Mouse (Mus musculus) kidney, embryonic 14.5 days (tissue): Measurements from ENCODE around the gene Plcd4. TPM values are rescaled to one million over a fixed set of nuclear protein-coding genes. Genes with fewer than 3 reads are reported as not detected.

Experiments used
- ATAC-seq: fragments of 200-750 bp; cut with Nextera tagmentation; 2 replicates; pipeline ENCODE4 v1.8.0; 2017; ENCODE audit warnings: moderate number of reproducible peaks, mild to moderate bottlenecking, moderate TSS enrichment, moderate library complexity; ENCODE audit not compliant: low FRiP score, low TSS enrichment
- H3K27ac ChIP-seq: fragments of 300-500 bp; sonication (generic); 2 replicates; pipeline ENCODE4 v1.5.1; 2014; ENCODE audit warnings: low read depth, mild to moderate bottlenecking, low read length, moderate library complexity, mixed read lengths
- H3K27me3 ChIP-seq: fragments of 300-500 bp; sonication (generic); 2 replicates; pipeline ENCODE4 v1.6.1; 2014; ENCODE audit warnings: mild to moderate bottlenecking, low read length; ENCODE audit not compliant: control insufficient read depth, insufficient read depth
- H3K36me3 ChIP-seq: fragments of 300-500 bp; sonication (generic); 2 replicates; pipeline ENCODE4 v1.6.1; 2014; ENCODE audit warnings: low read length, mixed read lengths; ENCODE audit not compliant: control insufficient read depth, insufficient read depth
- H3K4me1 ChIP-seq: fragments of 300-500 bp; sonication (generic); 2 replicates; pipeline ENCODE4 v1.6.1; 2014; ENCODE audit warnings: low read length, mixed read lengths; ENCODE audit not compliant: control insufficient read depth, insufficient read depth
- H3K4me2 ChIP-seq: fragments of 300-500 bp; sonication (generic); replicated peaks from 2 replicates; pipeline ENCODE4 v1.6.1; 2014; ENCODE audit warnings: low read depth, mild to moderate bottlenecking, low read length
- H3K4me3 ChIP-seq: fragments of 300-500 bp; sonication (generic); 2 replicates; pipeline ENCODE4 v1.5.1; 2014; ENCODE audit warnings: mild to moderate bottlenecking, low read length
- H3K9ac ChIP-seq: fragments of 300-500 bp; sonication (generic); 2 replicates; pipeline ENCODE4 v1.6.1; 2014; ENCODE audit warnings: low read depth, mild to moderate bottlenecking, low read length, moderate library complexity
- H3K9me3 ChIP-seq: fragments of 300-500 bp; sonication (generic); 2 replicates; pipeline ENCODE4 v1.6.1; 2016; ENCODE audit warnings: low read length; ENCODE audit not compliant: control insufficient read depth
- WGBS: fragments of 180-500 bp; shearing (Covaris S2); extraction: QIAGEN DNeasy Blood & Tissue Kit; methylation state at CpG from one replicate; pipeline ENCODE4 v1.1.7; 2014; 5-methylcytosine and 5-hydroxymethylcytosine counted together
- polyA plus RNA-seq: library from polyadenylated mRNA; unstranded; fragments of >200 nt; fragmentation: Nextera tagmentation; extraction: Ambion mirVana; gene quantifications from 2 replicates; pipeline ENCODE4 v1.2.1, GENCODE M21; 2014

Gene Plcd4
- polyA plus RNA-seq, 1 experiment from 2014 or later: 1.0 TPM

GRCm38 (mm10) chr1:74524746-74525145, 17.9 kb upstream of the Plcd4 start:
- no peak overlapping the region for H3K9ac ChIP-seq

GRCm38 (mm10) chr1:74528589-74528988, 14.1 kb upstream of the Plcd4 start:
- no peak overlapping the region for H3K27ac ChIP-seq
- no peak overlapping the region for H3K4me2 ChIP-seq
- H3K27me3 ChIP-seq: no peaks in the 10 kb centered on the region
- no peak for ATAC-seq
- 56% methylated on average over 7 of the region's 7 CpGs for WGBS
- no peak overlapping the region for H3K4me3 ChIP-seq
- no peaks in the 10 kb centered on the region for H3K9me3 ChIP-seq
- H3K9ac ChIP-seq: no peak overlapping the region
- peaks cover 84% of the 10 kb centered on the region for H3K36me3 ChIP-seq
- H3K4me1 ChIP-seq: no peaks in the 10 kb centered on the region

More at GRCm38 (mm10) chr1:74524746-74525145, 17.9 kb upstream of the Plcd4 start:
- Histone ChIP-seq H3K36me3 (peaks cover 86% of the 10 kb centered on the region), H3K4me3 (no peak overlapping the region), H3K9me3 (no peaks in the 10 kb centered on the region), H3K27me3 (no peaks in the 10 kb centered on the region), H3K27ac (no peak overlapping the region), H3K4me2 (no peak overlapping the region), H3K4me1 (no peaks in the 10 kb centered on the region)
- WGBS: 92% methylated on average over 4 of the region's 4 CpGs
- no peak for ATAC-seq

- ATAC-seq: no peak
- no peaks in the 10 kb centered on the region for H3K27me3 ChIP-seq
- H3K9me3 ChIP-seq: no peaks in the 10 kb centered on the region
- no peak overlapping the region for H3K27ac ChIP-seq
- no peaks in the 10 kb centered on the region for H3K36me3 ChIP-seq
- peaks cover 9% of the 10 kb centered on the region; the same call in 1 of the 2 replicates for H3K4me1 ChIP-seq
- H3K4me3 ChIP-seq: no peak overlapping the region
- no peak overlapping the region for H3K4me2 ChIP-seq
- H3K9ac ChIP-seq: no peak overlapping the region
Measured at GRCm38 (mm10) chr1:74538650-74539049, 4.0 kb upstream of the Plcd4 start.

GRCm38 (mm10) chr1:74544184-74544583, 1.5 kb downstream of the Plcd4 start, which contains the start of gene Usp37:
Gene Usp37, minus strand, starts transcription at chr1:74544284.
- no peak within 1 kb of the TSS for H3K4me3 ChIP-seq
- H3K4me1 ChIP-seq: peaks cover 9% of the 10 kb centered on the region; the same call in 1 of the 2 replicates
- H3K9me3 ChIP-seq: no peaks in the 10 kb centered on the region
- 82% methylated on average over 4 of the region's 4 CpGs for WGBS
- H3K27ac ChIP-seq: no peak within 1 kb of the TSS
- H3K4me2 ChIP-seq: peak within 1 kb of the TSS; percentile 36; the same call in 1 of the 2 replicates
- no peak for ATAC-seq
- no peak within 1 kb of the TSS for H3K9ac ChIP-seq
- no peaks in the 10 kb centered on the region for H3K36me3 ChIP-seq
- H3K27me3 ChIP-seq: no peaks in the 10 kb centered on the region

GRCm38 (mm10) chr1:74559061-74559460, 16.4 kb downstream of the Plcd4 start:
- no peak for ATAC-seq
- no peak overlapping the region for H3K9ac ChIP-seq
- 80% methylated on average over 5 of the region's 5 CpGs for WGBS
- H3K27ac ChIP-seq: no peak overlapping the region
- no peak overlapping the region for H3K4me3 ChIP-seq
- H3K4me2 ChIP-seq: no peak overlapping the region
- no peaks in the 10 kb centered on the region for H3K4me1 ChIP-seq
- H3K27me3 ChIP-seq: no peaks in the 10 kb centered on the region
- H3K36me3 ChIP-seq: no peaks in the 10 kb centered on the region
- H3K9me3 ChIP-seq: no peaks in the 10 kb centered on the region

- H3K4me1 ChIP-seq: no peaks in the 10 kb centered on the region
- no peak overlapping the region for H3K4me3 ChIP-seq
- H3K4me2 ChIP-seq: no peak overlapping the region
- H3K36me3 ChIP-seq: peaks cover 62% of the 10 kb centered on the region
- ATAC-seq: no peak
- no peak overlapping the region for H3K27ac ChIP-seq
- no peaks in the 10 kb centered on the region for H3K27me3 ChIP-seq
- WGBS: 97% methylated on average over 6 of the region's 6 CpGs
- H3K9me3 ChIP-seq: no peaks in the 10 kb centered on the region
- no peak overlapping the region for H3K9ac ChIP-seq
Measured at GRCm38 (mm10) chr1:74565834-74566233, 23.1 kb downstream of the Plcd4 start.

- no peaks in the 10 kb centered on the region for H3K9me3 ChIP-seq
- WGBS: 93% methylated on average over 29 of the region's 29 CpGs
- no peak overlapping the region for H3K4me2 ChIP-seq
- no peak overlapping the region for H3K27ac ChIP-seq
- H3K27me3 ChIP-seq: no peaks in the 10 kb centered on the region
- no peak overlapping the region for H3K9ac ChIP-seq
- H3K4me1 ChIP-seq: no peaks in the 10 kb centered on the region
- no peak overlapping the region for H3K4me3 ChIP-seq
- no peak for ATAC-seq
- peaks cover 94% of the 10 kb centered on the region for H3K36me3 ChIP-seq
Measured at GRCm38 (mm10) chr1:74569739-74570719, 27.3 kb downstream of the Plcd4 start.

- 78% methylated on average over 3 of the region's 3 CpGs for WGBS
- no peak overlapping the region for H3K9ac ChIP-seq
Measured at GRCm38 (mm10) chr1:74582621-74583020, 39.9 kb downstream of the Plcd4 start.

More at GRCm38 (mm10) chr1:74582621-74583020, 39.9 kb downstream of the Plcd4 start:
- Histone ChIP-seq H3K27ac (no peak overlapping the region), H3K27me3 (no peaks in the 10 kb centered on the region), H3K4me1 (peaks cover 14% of the 10 kb centered on the region), H3K36me3 (peaks cover 44% of the 10 kb centered on the region), H3K9me3 (no peaks in the 10 kb centered on the region), H3K4me2 (no peak overlapping the region), H3K4me3 (no peak overlapping the region)
- ATAC-seq: no peak
